In genomic region chr3:121262521-121263204, GRCm38 (mm10) we compare ENCODE assay signal across 1 mouse cellular context.
TF ChIP-seq lines count a peak whose summit lies in the region.

No protein-coding gene starts in this region.

TF ChIP-seq in C2C12, 6 proteins besides CTCF, POLR2A, EP300 and RAD21 (continued from another document):
- TF ChIP-seq USF1 (IDR thresholded peaks at IDR 0.05; ENCODE audit: low read depth) (no peak), MYOG (IDR thresholded peaks at IDR 0.05; ENCODE audit: control insufficient read depth, extremely low read depth, insufficient read length) (no peak), MAX (IDR thresholded peaks at IDR 0.05) (no peak)
